Mouse (Mus musculus) thymus, adult 2 months (tissue): ENCODE results near the gene Lrrc10b. TPM values are rescaled to one million over a fixed set of nuclear protein-coding genes. Genes with fewer than 3 reads are reported as not detected.

Experiments
- DNase-seq: peaks from one replicate; pipeline ENCODE4 v3.0.0; 2021
- H3K27ac ChIP-seq: fragments of 200-500 bp; 2 replicates; pipeline ENCODE4 v1.5.1; 2012; ENCODE audit warnings: low read length, control low read depth; ENCODE audit not compliant: control insufficient read depth, insufficient read depth
- H3K27me3 ChIP-seq: fragments of 200-500 bp; 2 replicates; pipeline ENCODE4 v1.6.1; 2012; ENCODE audit warnings: mild to moderate bottlenecking, low read length, moderate library complexity, mixed read lengths; ENCODE audit not compliant: control insufficient read depth, insufficient read depth
- H3K36me3 ChIP-seq: fragments of 200-500 bp; 2 replicates; pipeline ENCODE4 v1.6.1; 2012; ENCODE audit warnings: mild to moderate bottlenecking, low read length, moderate library complexity; ENCODE audit not compliant: control insufficient read depth, insufficient read depth
- H3K4me1 ChIP-seq: fragments of 200-500 bp; replicated peaks from 2 replicates; pipeline ENCODE4 v1.6.1; 2012; ENCODE audit warnings: low read length; ENCODE audit not compliant: control insufficient read depth, insufficient read depth
- H3K4me3 ChIP-seq: fragments of 200-500 bp; 2 replicates; pipeline ENCODE4 v1.5.1; 2012; ENCODE audit warnings: mild to moderate bottlenecking, low read length, control low read depth, moderate library complexity; ENCODE audit not compliant: control insufficient read depth, insufficient read depth
- CTCF ChIP-seq: fragments of 200-500 bp; IDR thresholded peaks from 2 replicates; pipeline ENCODE4 v1.5.1; 2012; ENCODE audit warnings: mild to moderate bottlenecking, control low read depth, low read length, moderate library complexity, borderline replicate concordance; ENCODE audit not compliant: control insufficient read depth, poor library complexity, insufficient read depth; ENCODE audit errors: extremely low read depth
- POLR2A ChIP-seq: fragments of 200-500 bp; IDR thresholded peaks from 2 replicates; pipeline ENCODE4 v1.6.1; 2012; ENCODE audit warnings: mild to moderate bottlenecking, low read length, control low read depth, moderate library complexity; ENCODE audit not compliant: control insufficient read depth, poor library complexity, insufficient read depth; ENCODE audit errors: extremely low read depth
- WGBS: fragments of 180-500 bp; shearing (Covaris S2); methylation state at CpG from one replicate; pipeline ENCODE4 v1.1.7; 2018; 5-methylcytosine and 5-hydroxymethylcytosine counted together
- polyA plus RNA-seq: library from polyadenylated mRNA; depleted of rRNA; stranded (reverse); fragments of >200 nt; gene quantifications from 2 replicates; pipeline ENCODE4 v1.2.3, GENCODE M21; 2012

Gene Lrrc10b
- polyA plus RNA-seq, 1 experiment = 0.59 TPM

DNA sequence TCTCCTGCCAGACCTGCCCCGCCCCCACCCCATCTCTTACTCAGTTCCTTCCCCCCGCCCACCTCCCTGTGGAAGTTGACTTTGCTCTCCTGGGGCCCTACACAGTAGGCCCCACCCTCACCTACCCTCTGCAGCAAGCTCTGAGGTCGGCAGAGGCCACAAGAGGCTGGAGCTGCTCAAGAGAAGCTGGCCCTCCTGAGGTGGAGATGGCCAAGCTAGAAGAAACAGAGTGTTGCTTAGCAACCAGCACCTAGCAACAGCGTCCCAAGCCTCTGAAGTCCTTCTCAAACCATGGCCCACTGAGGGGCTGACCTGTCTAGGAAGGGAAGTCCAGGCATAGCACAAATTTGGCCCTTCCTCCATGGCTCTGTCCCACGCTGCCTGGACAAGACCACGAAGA lies 25.4 kb upstream of the Lrrc10b start, which contains the start of gene Ppp1r32:
Ppp1r32 (minus strand) TSS at position 226 of the 400 bp plus-strand sequence.
- 62% methylated on average over 6 of the region's 6 CpGs for WGBS
- H3K4me1 ChIP-seq = no peaks in the 10 kb centered on the region
- no peak for DNase-seq
- H3K27ac ChIP-seq = no peak within 1 kb of the TSS
- H3K4me3 ChIP-seq = no peak within 1 kb of the TSS
- TF ChIP-seq CTCF (no peak), POLR2A (no peak)
- H3K36me3 ChIP-seq = no peaks in the 10 kb centered on the region
- no peaks in the 10 kb centered on the region for H3K27me3 ChIP-seq

DNA sequence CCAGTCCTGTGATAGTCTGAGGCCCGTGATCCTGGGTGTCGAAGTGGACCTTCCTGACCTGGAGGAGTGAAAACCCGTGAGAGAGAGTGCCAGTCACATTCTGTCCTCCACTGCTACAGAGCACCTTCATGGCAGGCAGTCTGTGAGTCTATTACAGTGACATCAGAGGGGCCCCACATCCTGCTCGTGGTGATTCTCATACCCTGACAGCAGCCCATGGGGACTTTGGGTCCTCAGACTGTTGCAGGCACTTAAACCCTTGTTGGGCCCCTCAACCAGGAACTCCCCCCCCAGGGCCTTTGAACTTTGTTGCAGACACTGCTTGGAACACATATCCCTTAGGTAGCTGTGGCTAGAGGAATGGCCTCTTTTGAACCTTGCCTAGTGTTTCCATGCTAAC lies 22.3 kb upstream of the Lrrc10b start:
- 56% methylated on average over 4 of the region's 4 CpGs for WGBS
- DNase-seq = no peak
- no peak for TF ChIP-seq POLR2A
- TF ChIP-seq CTCF = no peak

DNA sequence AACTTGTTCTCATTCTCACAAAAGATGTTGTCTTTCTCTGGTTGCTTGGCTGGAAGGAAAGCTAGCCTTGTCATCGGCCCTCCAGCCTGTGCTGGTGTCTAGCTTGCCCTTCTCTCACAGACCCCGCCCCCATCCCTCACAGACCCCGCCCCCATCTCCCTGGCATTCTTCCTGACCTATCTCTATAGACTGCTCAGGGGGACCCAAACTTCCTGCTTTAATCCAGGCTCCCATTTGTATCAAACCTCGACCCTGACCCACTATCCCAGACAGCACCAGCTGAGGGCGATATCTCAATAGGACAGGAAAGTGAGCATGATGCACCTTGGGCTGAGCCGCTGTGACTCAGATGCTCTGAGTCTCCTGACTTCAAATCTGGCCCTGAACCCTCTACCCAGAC lies 16.5 kb upstream of the Lrrc10b start:
- no peak overlapping the region for H3K27ac ChIP-seq
- no peaks in the 10 kb centered on the region for H3K36me3 ChIP-seq
- no peak for TF ChIP-seq POLR2A
- no peak for TF ChIP-seq CTCF
- H3K4me1 ChIP-seq = no peaks in the 10 kb centered on the region
- no peak overlapping the region for H3K4me3 ChIP-seq
- WGBS = 58% methylated on average over 6 of the region's 6 CpGs
- DNase-seq = no peak
- H3K27me3 ChIP-seq = no peaks in the 10 kb centered on the region

More for the DNA sequence above, 22.3 kb upstream of the Lrrc10b start:
- no peak overlapping the region for H3K27ac ChIP-seq
- no peaks in the 10 kb centered on the region for H3K36me3 ChIP-seq
- H3K27me3 ChIP-seq = no peaks in the 10 kb centered on the region
- no peak overlapping the region for H3K4me3 ChIP-seq
- H3K4me1 ChIP-seq = no peaks in the 10 kb centered on the region

DNA sequence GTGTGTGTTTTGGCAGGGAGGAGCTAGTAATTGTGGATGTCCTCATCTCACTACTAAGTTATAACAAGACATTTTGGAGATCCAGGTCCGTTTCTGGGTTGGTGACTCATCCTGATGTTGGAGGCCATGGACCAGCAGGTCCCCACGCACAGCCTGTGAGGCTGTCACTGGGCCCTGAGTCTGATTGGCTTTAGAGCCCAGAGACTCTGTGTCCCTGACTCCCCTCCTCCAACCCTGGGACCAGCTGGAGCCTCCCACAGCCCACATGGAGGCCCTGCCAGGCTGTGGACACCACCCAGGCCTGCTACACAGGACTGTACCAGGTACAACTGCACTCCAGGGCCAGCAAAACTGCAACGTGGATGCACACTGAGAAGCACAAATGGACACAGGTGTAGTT lies 15.7 kb upstream of the Lrrc10b start:
- no peaks in the 10 kb centered on the region for H3K36me3 ChIP-seq
- no peak overlapping the region for H3K27ac ChIP-seq
- no peak for DNase-seq
- TF ChIP-seq POLR2A = no peak
- no peak for TF ChIP-seq CTCF
- 81% methylated on average over 3 of the region's 3 CpGs for WGBS
- H3K4me3 ChIP-seq = no peak overlapping the region
- no peaks in the 10 kb centered on the region for H3K27me3 ChIP-seq
- no peaks in the 10 kb centered on the region for H3K4me1 ChIP-seq

DNA sequence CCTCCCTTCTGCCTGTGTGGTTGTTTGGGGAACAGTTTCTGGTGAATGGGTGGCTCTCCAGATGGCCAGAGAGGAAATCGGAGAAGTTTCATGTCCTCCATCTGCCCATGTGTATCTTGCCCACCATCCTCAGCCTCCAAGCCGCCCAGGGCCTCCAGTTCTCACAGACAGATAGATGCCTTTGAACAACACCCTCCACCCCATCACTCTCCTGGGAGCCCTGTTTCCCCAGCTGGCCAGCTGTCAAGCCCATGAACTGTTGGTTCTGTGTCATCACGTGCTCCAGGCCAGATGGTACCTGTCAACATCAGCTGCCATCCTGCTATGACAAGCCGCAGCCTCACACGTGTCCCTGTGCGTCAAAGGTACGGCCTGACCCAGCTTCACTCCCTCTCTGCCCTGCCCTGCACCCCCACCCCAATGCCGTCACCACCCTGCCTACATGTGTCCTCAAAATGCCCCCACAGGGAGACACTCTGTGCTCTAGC lies 11.9 kb upstream of the Lrrc10b start:
- no peak for DNase-seq
- 69% methylated on average over 8 of the region's 8 CpGs for WGBS

DNA sequence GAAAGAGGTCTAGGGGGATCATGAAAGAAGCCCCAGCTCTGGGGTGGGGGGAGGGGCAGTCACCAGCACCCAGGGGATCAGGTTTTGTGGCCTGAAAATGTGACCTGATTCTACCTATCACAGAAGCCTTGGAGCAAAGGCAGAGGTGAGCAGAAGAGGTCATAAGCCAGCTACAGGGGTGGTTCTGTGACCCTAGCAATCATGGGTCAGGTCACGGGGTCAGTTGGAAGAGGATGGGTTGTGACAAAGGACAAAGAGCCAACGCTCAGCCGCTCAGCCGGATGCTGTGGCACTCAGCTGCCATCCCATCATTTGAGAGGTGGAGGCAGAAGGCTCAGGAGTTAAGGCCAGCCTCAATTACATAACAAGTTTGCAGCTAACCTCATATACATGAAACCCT lies 7.2 kb upstream of the Lrrc10b start:
- DNase-seq = no peak
- Histone ChIP-seq H3K4me3 (no peak overlapping the region), H3K4me1 (no peaks in the 10 kb centered on the region), H3K27ac (no peak overlapping the region), H3K27me3 (peaks cover 8% of the 10 kb centered on the region; the same call in 1 of the 2 replicates), H3K36me3 (no peaks in the 10 kb centered on the region)
- 68% methylated on average over 4 of the region's 4 CpGs for WGBS
- TF ChIP-seq POLR2A (no peak), CTCF (no peak)

More for the DNA sequence above, 11.9 kb upstream of the Lrrc10b start:
- H3K4me1 ChIP-seq = no peaks in the 10 kb centered on the region
- H3K27me3 ChIP-seq = no peaks in the 10 kb centered on the region; the same call in 1 of the 2 replicates
- no peaks in the 10 kb centered on the region for H3K36me3 ChIP-seq
- no peak overlapping the region for H3K4me3 ChIP-seq
- TF ChIP-seq POLR2A (no peak), CTCF (no peak)
- no peak overlapping the region for H3K27ac ChIP-seq

DNA sequence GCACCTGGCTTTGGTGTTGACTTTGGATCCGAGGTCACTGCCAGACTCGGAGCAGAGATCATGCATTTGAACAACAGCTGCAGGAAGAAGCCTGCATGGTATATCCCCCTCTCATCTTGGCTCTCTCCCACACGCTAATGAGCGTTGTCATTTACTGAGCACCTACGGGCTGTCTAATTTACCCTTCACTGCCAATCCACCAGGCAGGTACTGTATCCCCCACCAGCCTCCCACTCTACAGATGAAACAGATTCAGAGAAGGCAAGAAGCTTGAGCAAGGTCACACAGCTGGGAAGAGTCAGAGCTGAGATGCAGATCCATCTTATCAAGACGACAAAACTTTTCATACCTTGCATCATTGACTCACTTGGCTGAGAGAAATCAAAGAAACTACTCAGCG lies 4.3 kb upstream of the Lrrc10b start:
- 48% methylated on average over 7 of the region's 7 CpGs for WGBS

More for the DNA sequence above, 4.3 kb upstream of the Lrrc10b start:
- Histone ChIP-seq H3K4me3 (no peak overlapping the region), H3K4me1 (no peaks in the 10 kb centered on the region; the same call in 1 of the 2 replicates), H3K27me3 (peaks cover 22% of the 10 kb centered on the region), H3K27ac (no peak overlapping the region), H3K36me3 (no peaks in the 10 kb centered on the region)
- TF ChIP-seq POLR2A (no peak), CTCF (no peak)
- DNase-seq = no peak
